Mouse (Mus musculus) bone marrow macrophage, adult 2 months (primary cell): ENCODE measurements around the gene Prokr1. TPM values are rescaled to one million over a fixed set of nuclear protein-coding genes. Genes with fewer than 3 reads are reported as not detected.

Experiments used
- H3K27ac ChIP-seq: 2 replicates; pipeline ENCODE4 v1.5.1; 2012; ENCODE audit warnings: low read depth, low read length; ENCODE audit not compliant: insufficient read depth
- H3K4me1 ChIP-seq: 2 replicates; pipeline ENCODE4 v1.6.1; 2012; ENCODE audit warnings: low read length; ENCODE audit not compliant: control insufficient read depth, insufficient read depth
- H3K4me3 ChIP-seq: 2 replicates; pipeline ENCODE4 v1.5.1; 2012; ENCODE audit warnings: mild to moderate bottlenecking, low read length, moderate library complexity; ENCODE audit not compliant: insufficient read depth
- CTCF ChIP-seq: IDR thresholded peaks from 2 replicates; pipeline ENCODE4 v1.5.1; 2012; ENCODE audit warnings: low read depth, mild to moderate bottlenecking, low read length, moderate library complexity
- POLR2A ChIP-seq: IDR thresholded peaks from 2 replicates; pipeline ENCODE4 v1.6.1; 2012; ENCODE audit warnings: mild to moderate bottlenecking, low read depth, low read length, borderline replicate concordance
- polyA plus RNA-seq: library from polyadenylated mRNA; stranded (reverse); fragments of >200 nt; gene quantifications from 2 replicates; pipeline ENCODE4 v1.2.4, GENCODE M21; 2012; ENCODE audit not compliant: missing spikeins, insufficient read depth, insufficient read length

Gene Prokr1
- polyA plus RNA-seq, 1 experiment = 0.70 TPM

DNA sequence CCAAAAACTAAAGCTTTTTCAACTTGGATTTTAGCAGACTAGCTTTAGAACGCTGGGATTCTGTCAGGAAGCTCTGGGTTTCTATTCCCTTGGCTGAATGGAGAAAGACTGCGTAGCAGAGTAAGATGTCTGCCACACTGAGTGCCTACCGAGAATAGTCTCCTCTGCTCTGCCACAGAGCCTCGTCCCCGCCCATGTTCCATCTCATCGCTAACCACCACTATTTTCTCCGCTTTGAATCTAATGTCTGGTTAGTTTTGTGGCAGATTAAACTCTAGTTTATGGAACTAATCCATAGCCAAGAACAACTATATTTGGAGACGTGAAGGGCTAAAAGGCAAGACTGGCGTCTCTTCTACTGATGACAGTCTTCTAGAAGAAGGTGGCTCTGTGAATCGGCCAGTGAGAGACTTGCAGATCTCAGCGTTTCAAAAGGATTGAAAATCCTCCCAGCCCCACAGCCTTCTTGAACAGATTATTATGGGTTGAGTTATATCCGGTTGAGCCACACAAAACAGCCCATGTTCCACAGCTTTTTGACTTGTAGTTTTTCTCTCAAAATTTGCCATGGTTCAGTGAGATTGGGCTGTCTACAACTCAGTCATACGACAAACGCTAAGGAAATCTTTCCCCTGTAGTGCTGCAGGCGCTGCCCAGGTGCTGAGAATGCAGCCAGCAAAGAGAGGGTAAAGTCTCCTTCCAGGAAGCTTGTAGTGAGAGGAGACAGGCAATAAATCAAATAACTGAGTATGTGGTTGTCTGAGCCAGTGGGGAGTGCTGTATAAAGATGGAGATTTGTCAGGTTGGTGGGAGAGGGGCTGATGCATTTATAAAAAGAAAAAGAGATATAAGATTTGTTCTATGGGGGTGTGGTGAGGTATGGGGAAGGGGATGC, 51.9 kb downstream of the Prokr1 start:
- H3K4me3 ChIP-seq = no peak overlapping the region
- TF ChIP-seq POLR2A (no peak), CTCF (no peak)
- H3K4me1 ChIP-seq = peaks cover 54% of the 10 kb centered on the region
- H3K27ac ChIP-seq = no peak overlapping the region

DNA sequence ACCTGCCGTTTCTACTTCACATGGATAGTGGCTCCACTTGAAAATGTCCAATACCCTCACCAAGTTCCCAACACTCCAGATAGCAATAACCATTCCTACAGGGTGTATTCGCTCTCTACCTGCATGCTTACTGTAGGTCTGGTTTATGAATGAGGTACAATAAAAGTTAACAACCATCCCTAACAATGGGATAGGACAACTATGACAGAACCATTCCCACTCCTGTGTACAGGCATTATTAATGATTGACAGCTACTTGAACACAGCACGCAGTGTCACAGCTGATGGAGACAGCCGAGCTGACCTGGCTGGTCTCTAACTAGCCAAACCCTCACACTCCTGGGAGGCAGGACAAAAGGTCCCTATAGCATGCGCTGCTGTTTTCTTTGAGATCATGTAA, 52.9 kb downstream of the Prokr1 start:
- TF ChIP-seq CTCF = no peak
- TF ChIP-seq POLR2A = no peak
- H3K4me3 ChIP-seq = no peak overlapping the region
- H3K4me1 ChIP-seq = peaks cover 50% of the 10 kb centered on the region
- no peak overlapping the region for H3K27ac ChIP-seq

DNA sequence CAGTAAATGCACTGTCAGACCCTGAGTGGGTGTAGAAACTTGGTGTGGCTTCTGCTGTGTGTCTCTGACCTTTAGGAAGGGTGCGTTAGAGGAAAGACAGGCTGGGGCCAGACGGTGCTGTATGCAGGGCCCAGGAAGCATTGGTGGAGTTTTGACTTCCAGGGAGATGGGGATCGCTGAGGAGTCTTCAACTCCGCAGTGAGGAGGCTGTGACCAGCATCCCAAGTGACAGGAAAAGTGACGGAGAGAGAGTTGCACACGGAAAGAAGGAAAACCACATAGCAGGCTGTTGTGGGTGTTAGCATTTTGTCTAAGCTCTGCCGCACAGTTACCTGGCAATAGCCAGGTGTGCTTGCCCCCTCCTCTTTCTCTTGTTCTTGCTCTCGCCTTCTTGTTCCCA, 54.3 kb downstream of the Prokr1 start:
- peaks cover 42% of the 10 kb centered on the region for H3K4me1 ChIP-seq
- TF ChIP-seq CTCF = no peak
- no peak for TF ChIP-seq POLR2A

DNA sequence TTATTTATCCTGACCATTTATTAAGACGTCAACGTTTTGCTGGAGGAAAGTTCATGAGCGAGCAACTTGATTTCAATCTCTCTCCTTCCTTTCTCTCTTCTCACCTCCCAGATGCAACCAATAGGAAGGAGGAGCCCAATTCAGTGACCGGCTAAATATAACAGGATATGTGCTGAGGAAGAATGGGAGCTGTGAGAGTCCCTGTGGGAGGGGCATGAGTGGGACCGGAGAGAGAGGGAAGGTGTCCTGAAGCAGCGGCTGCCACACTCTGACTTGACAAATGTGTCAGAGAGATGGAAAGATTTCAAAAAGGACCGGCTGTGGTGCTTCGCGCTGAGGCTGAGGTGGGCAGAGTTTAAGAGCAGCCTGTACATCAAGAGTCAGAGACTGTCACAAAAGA, 54.9 kb downstream of the Prokr1 start:
- H3K4me1 ChIP-seq = peaks cover 40% of the 10 kb centered on the region
- H3K27ac ChIP-seq = peak overlapping the region; percentile 99
- H3K4me3 ChIP-seq = peak overlapping the region; percentile 33
- TF ChIP-seq CTCF (no peak), POLR2A (no peak)

More for the DNA sequence above, 54.3 kb downstream of the Prokr1 start:
- Histone ChIP-seq H3K4me3 (no peak overlapping the region), H3K27ac (peak overlapping the region; percentile 19; the same call in 1 of the 2 replicates)

DNA sequence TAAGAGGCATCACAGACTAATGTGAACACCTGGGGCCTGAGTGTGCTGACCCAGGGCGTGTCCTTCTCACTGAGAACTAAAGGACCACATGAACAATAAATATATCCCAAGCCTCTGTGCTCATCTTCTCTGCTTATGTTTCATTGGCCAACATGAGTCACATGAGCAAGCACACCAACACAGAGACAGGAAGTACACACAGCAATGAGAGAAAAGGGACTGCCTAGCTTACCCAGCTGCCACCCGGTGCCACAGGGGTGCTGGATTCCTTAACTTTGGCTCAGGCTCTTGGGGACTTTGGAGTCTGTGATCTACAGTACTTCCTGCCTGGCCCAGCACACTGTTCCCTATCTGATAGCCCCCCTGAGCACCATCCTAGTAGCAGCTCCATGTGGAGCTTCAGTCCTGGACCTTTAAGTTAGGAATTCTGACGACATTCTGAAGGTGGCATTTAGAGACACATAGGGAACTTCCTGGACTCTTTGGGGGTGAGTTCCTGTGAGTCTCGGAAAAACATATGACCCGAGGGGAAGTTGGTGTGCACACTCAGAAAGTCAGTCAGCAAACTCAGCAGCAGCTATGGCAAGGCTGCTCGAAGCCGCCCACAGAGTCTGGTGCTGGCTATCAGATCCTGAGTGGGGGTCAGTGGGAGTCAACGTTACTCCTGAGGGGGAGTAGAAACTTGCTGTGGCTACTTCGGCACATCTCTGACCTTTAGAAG, 55.5 kb downstream of the Prokr1 start:
- peak overlapping the region; percentile 99 for H3K27ac ChIP-seq
- TF ChIP-seq CTCF (no peak), POLR2A (no peak; the same call in 1 of the 2 replicates)
- H3K4me1 ChIP-seq = peaks cover 39% of the 10 kb centered on the region
- H3K4me3 ChIP-seq = peak overlapping the region; percentile 33

DNA sequence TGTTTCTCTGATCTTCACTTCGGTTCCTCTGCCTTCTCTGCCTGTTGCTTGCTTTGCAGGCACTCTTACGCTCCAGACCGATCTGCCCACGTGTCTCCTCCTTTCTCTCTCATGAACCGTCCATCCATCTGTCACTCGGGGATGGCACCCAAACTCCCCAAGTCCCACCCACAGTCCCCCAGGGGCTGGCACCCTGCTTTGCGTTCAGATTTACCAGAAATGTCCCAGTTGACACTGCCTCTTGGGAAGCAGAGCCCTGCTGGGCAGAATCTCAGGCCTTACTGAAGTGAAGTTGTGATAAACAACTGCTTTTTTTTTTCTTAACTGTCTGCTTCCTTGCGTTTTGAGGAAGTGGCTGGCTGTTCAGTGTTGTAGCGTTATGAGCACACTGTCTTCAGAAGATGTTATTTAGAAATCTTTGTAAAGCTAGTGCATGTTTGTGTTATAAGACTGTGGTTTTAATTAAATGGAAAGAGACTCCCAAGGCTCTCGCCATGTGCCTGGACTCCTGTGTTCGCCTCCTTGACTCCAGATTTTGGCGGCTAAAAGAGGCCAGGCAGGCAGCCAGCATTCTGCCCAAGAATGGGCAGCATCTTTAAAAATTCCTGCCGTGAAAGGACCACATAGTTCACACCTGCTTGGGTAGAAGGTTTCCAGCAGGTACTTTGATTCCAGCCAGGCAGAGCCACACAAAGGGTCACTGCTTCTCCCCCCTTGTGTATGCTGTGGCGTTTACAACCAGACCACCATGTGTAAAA, 57.4 kb downstream of the Prokr1 start, which contains the start of gene Arhgap25:
Gene Arhgap25, minus strand, starts transcription at position 307 of the 758 bp plus-strand sequence.
- Histone ChIP-seq H3K4me3 (peak within 1 kb of the TSS; percentile 71), H3K4me1 (peaks cover 37% of the 10 kb centered on the region), H3K27ac (peak within 1 kb of the TSS; percentile 99)
- TF ChIP-seq POLR2A = no peak
- TF ChIP-seq CTCF = no peak

DNA sequence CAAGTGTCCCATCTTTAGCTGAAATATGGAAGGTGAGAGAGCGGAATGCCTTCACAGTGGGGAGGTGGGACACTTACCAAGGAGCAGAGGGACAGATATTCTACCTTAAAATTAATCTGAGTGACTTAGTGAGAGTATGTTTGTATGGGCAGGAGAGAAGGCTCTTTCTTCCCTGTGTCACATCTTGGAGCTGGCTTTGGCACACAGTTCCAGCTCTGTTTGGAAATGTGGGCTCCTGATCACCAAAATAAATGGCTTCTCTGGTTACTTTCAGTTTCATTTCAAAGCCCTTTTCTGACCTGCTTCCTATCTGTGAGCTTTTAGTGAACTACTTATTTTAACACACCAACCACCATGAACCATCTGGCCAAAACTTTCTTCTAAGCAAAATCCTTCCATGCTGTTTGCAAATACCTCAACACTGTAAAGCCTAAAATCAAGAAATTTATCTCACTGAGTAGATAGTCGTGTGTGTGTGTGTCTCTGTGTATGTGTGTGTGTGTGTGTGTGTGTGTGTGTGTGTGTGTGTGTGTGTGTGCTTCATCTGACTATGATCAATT, 59.0 kb downstream of the Prokr1 start:
- TF ChIP-seq POLR2A = no peak
- no peak for TF ChIP-seq CTCF
- H3K27ac ChIP-seq = peak overlapping the region; percentile 99
- peaks cover 39% of the 10 kb centered on the region for H3K4me1 ChIP-seq
- H3K4me3 ChIP-seq = peak overlapping the region; percentile 71

DNA sequence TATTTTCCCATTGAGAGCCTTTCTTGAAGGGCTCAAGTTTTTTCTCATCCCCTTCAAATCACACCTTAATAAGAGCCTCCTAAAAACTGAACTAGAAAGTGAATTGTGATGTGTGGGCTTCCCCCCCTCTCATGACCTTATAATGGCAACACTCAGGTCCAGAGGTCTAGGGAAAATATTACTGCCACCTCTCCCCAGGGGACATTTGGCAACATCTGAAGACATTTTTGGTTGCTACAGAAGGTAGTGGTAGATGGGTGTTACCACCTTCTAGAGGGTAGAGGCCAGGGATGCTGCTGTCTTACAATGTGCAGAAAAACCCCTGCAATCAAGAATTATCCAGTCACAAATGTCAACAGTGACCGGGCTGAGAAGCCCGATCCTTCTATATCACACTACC, 60.2 kb downstream of the Prokr1 start:
- TF ChIP-seq POLR2A (no peak), CTCF (no peak)
- Histone ChIP-seq H3K4me1 (peaks cover 30% of the 10 kb centered on the region), H3K4me3 (peak overlapping the region; percentile 35), H3K27ac (no peak overlapping the region)

Other genes starting within 250 kb of the Prokr1 start
- gene Gkn1, start 239.8 kb downstream of the Prokr1 start, polyA plus RNA-seq = not detected in 2 replicates
- not detected in 2 replicates for gene Gkn2, start 217.4 kb downstream of the Prokr1 start, polyA plus RNA-seq
- not detected in 2 replicates for gene Gkn3, start 201.8 kb downstream of the Prokr1 start, polyA plus RNA-seq
- gene Bmp10, start 161.7 kb downstream of the Prokr1 start, polyA plus RNA-seq = not detected in 2 replicates
- 66.3 and 69.0 TPM in 2 replicates for gene Arhgap25, start 57.5 kb downstream of the Prokr1 start, polyA plus RNA-seq
- 8.2 and 9.5 TPM in 2 replicates for gene Aplf, start 81.5 kb upstream of the Prokr1 start, polyA plus RNA-seq
- gene Efcc1, start 140.1 kb upstream of the Prokr1 start, polyA plus RNA-seq = not detected in 2 replicates
- not detected in 2 replicates for gene Gp9, start 187.3 kb upstream of the Prokr1 start, polyA plus RNA-seq
- 78.0 and 91.8 TPM in 2 replicates for gene Rab43, start 221.4 kb upstream of the Prokr1 start, polyA plus RNA-seq
- gene Gm45140, start 245.1 kb upstream of the Prokr1 start, polyA plus RNA-seq = 7.9 and 10.0 TPM in 2 replicates
- gene Isy1, start 248.1 kb upstream of the Prokr1 start, polyA plus RNA-seq = 38.3 and 44.8 TPM in 2 replicates